Mouse (Mus musculus): ENCODE measurements around the gene Zfp39. TPM values are rescaled to one million over a fixed set of nuclear protein-coding genes. Genes with fewer than 3 reads are reported as not detected.

Gene Zfp39
- polyA plus RNA-seq, 1 experiment from 2014 or later: 5.6 TPM

DNA sequence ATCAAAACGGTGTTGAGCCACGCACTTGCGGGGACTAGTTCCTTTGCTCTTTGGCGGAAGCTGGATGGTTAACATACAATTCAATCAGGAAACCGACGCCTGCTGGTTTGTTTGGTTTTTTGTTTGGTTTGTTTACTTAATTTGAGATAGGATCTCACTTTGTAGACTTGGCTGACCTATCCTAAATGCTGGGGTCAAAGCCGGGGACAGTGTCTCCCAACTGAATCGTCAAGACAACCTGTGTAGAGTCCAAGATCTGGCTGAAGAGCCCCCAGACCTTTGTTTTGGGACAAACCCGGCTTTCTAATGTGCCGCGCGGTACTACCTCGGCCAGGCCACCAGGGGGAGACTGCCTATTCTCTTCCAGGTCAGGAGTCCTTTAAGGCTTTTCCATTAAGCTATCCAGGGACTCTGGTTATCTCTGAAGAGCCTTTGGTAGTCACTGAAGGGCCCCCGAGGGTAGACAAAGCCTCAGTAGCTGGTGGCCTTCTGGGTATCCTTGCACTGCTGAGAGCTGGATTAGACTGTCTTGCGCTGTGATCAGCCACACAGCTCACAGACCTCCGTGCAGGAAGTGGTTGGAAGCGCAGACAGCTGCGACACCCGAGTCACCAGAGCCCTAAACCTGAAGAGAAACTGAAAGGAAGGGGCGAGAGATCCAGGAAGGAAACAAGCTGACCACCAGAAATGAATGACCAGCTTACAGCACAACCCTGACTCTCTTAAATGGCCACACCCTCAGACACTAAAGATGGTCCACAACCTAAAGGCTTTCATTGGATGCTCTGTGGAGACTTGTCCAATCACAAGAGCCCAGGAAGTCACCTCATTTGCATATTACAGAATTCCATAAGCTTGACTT lies 24.0 kb upstream of the Zfp39 start:
- H3K9me3 ChIP-seq (replicated peaks; ENCODE audit: control insufficient read depth, low read length): no peaks in the 10 kb centered on the region
- peak overlapping the region; percentile 66 for H3K4me2 ChIP-seq (ENCODE audit: low read depth, low read length)
- H3K36me3 ChIP-seq (ENCODE audit: control insufficient read depth, insufficient read depth): peaks cover 8% of the 10 kb centered on the region
- peak overlapping the region; percentile 57 for H3K4me3 ChIP-seq (ENCODE audit: low read depth, low read length)
- WGBS (ENCODE audit: insufficient replicate concordance): 1% methylated on average over 20 of the region's 20 CpGs
- peak; percentile 76 for ATAC-seq (ENCODE audit: low read depth)
- peak overlapping the region; percentile 62 for H3K9ac ChIP-seq (ENCODE audit: low read depth, low read length)
- H3K4me1 ChIP-seq (ENCODE audit: control insufficient read depth, low read depth, low read length): peaks cover 37% of the 10 kb centered on the region
- H3K27me3 ChIP-seq (ENCODE audit: control insufficient read depth, insufficient read depth, low read depth, low read length): no peaks in the 10 kb centered on the region
- peak overlapping the region; percentile 74 for H3K27ac ChIP-seq (ENCODE audit: low read length)

DNA sequence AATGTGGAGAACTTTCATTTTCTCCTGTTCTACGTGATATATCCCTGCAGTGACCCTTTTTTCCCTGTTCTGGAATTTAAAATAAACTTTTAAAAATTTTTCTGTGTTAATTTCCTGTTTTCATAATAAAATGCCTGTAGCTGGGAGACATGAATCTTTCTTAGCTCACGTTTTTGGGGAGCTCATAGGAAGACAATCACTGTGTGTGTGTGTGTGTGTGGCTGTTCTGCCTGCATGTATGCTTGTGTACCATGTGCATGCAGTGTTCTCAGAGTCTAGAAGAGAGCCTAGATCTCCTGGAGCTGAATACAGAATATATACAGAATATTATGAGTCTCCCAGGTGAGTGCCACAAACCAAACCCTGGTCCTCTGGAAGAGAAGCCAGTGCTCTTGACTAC lies 23.0 kb upstream of the Zfp39 start:
- Histone ChIP-seq H3K27me3 (ENCODE audit: control insufficient read depth, insufficient read depth, low read depth, low read length) (no peaks in the 10 kb centered on the region), H3K9ac (ENCODE audit: low read depth, low read length) (no peak overlapping the region), H3K4me1 (ENCODE audit: control insufficient read depth, low read depth, low read length) (peaks cover 37% of the 10 kb centered on the region), H3K4me3 (ENCODE audit: low read depth, low read length) (no peak overlapping the region), H3K4me2 (ENCODE audit: low read depth, low read length) (0 out of 2 replicates have a peak overlapping the region, but pooled peaks have one; percentile 66), H3K36me3 (ENCODE audit: control insufficient read depth, insufficient read depth) (peaks cover 16% of the 10 kb centered on the region), H3K9me3 (replicated peaks; ENCODE audit: control insufficient read depth, low read length) (no peaks in the 10 kb centered on the region), H3K27ac (ENCODE audit: low read length) (peak overlapping the region; percentile 25)
- no peak for ATAC-seq (ENCODE audit: low read depth)
- 57% methylated on average over 2 of the region's 2 CpGs for WGBS (ENCODE audit: insufficient replicate concordance)

DNA sequence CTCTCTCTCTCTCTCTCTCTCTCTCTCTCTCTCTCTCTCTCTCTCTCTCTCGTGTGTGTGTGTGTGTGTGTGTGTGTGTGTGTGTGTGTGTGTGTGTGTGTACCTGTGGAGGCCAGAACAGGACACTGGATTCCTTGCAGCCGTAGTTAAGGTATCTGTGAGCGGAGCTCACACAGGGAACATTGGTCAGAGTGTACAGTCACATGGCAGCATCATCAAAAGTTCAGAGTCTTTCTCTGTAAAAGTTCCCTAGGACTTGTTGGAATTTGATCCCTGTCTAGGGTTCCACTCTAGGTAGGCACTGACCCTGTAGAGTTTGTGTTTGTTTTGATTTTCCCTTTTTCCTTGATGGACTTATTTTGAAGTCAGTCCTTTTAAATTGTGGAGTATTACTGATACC lies 22.6 kb upstream of the Zfp39 start:
- H3K4me1 ChIP-seq (ENCODE audit: control insufficient read depth, low read depth, low read length): peaks cover 37% of the 10 kb centered on the region

DNA sequence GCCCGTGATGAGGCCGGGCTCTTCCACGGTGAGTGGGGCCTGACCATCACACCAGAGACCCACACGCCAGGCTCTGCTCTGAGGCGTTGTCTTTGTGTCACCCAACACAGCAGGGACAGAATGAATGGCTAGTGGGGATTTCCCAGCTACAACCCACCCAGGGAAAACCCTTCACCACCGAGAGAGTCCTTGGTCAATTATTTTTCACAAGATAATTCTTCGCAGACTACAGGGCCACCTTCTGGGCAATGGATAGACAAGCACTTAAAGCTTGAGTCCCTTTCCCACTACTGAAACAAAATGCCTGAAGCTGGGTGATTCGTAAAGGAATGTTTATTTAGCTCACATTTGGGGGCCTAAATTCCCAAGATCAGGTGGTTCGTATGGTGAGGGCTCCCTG lies 18.4 kb upstream of the Zfp39 start:
- no peak overlapping the region for H3K27ac ChIP-seq (ENCODE audit: low read length)
- 82% methylated on average over 9 of the region's 9 CpGs for WGBS (ENCODE audit: insufficient replicate concordance)
- peaks cover 14% of the 10 kb centered on the region for H3K4me1 ChIP-seq (ENCODE audit: control insufficient read depth, low read depth, low read length)
- no peaks in the 10 kb centered on the region for H3K27me3 ChIP-seq (ENCODE audit: control insufficient read depth, insufficient read depth, low read depth, low read length)
- peaks cover 19% of the 10 kb centered on the region for H3K36me3 ChIP-seq (ENCODE audit: control insufficient read depth, insufficient read depth)
- no peak overlapping the region for H3K4me3 ChIP-seq (ENCODE audit: low read depth, low read length)
- H3K9me3 ChIP-seq (replicated peaks; ENCODE audit: control insufficient read depth, low read length): no peaks in the 10 kb centered on the region
- no peak overlapping the region for H3K4me2 ChIP-seq (ENCODE audit: low read depth, low read length)
- ATAC-seq (ENCODE audit: low read depth): no peak
- H3K9ac ChIP-seq (ENCODE audit: low read depth, low read length): no peak overlapping the region

More for the DNA sequence above, 22.6 kb upstream of the Zfp39 start:
- no peak overlapping the region for H3K9ac ChIP-seq (ENCODE audit: low read depth, low read length)
- no peak overlapping the region for H3K4me2 ChIP-seq (ENCODE audit: low read depth, low read length)
- WGBS (ENCODE audit: insufficient replicate concordance): 61% methylated on average over 2 of the region's 3 CpGs
- peaks cover 16% of the 10 kb centered on the region for H3K36me3 ChIP-seq (ENCODE audit: control insufficient read depth, insufficient read depth)
- no peak overlapping the region for H3K27ac ChIP-seq (ENCODE audit: low read length)
- H3K27me3 ChIP-seq (ENCODE audit: control insufficient read depth, insufficient read depth, low read depth, low read length): no peaks in the 10 kb centered on the region
- no peak overlapping the region for H3K4me3 ChIP-seq (ENCODE audit: low read depth, low read length)
- H3K9me3 ChIP-seq (replicated peaks; ENCODE audit: control insufficient read depth, low read length): no peaks in the 10 kb centered on the region
- 0 out of 2 replicates have a peak, but pooled peaks have one; percentile 15 for ATAC-seq (ENCODE audit: low read depth)

DNA sequence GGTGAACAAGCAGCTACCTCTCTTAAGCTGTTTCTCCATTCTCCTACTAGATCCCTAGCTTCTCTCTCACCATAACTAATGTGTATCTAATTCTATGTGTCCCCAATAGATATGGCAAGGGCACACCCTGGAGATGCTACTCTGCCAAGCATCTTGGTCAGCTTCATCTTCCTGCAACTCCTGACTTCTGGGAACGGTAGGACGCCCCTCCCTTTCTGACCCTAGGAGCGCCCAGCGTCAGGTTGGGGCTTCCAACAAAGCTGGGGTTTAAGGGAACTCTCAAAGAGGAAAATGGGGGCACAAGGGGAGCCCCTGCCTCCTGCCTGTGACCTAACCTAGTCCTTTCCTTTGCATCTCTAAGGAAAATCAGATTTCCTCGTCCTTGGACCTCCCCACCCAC lies 14.7 kb upstream of the Zfp39 start:
- peak overlapping the region; percentile 94 for H3K27ac ChIP-seq (ENCODE audit: low read length)
- WGBS (ENCODE audit: insufficient replicate concordance): 33% methylated on average over 5 of the region's 5 CpGs
- H3K36me3 ChIP-seq (ENCODE audit: control insufficient read depth, insufficient read depth): peaks cover 19% of the 10 kb centered on the region
- peak overlapping the region; percentile 78 for H3K9ac ChIP-seq (ENCODE audit: low read depth, low read length)
- no peaks in the 10 kb centered on the region for H3K27me3 ChIP-seq (ENCODE audit: control insufficient read depth, insufficient read depth, low read depth, low read length)
- peaks cover 43% of the 10 kb centered on the region for H3K4me1 ChIP-seq (ENCODE audit: control insufficient read depth, low read depth, low read length)
- H3K4me2 ChIP-seq (ENCODE audit: low read depth, low read length): peak overlapping the region; percentile 76
- H3K4me3 ChIP-seq (ENCODE audit: low read depth, low read length): peak overlapping the region; percentile 69
- H3K9me3 ChIP-seq (replicated peaks; ENCODE audit: control insufficient read depth, low read length): no peaks in the 10 kb centered on the region
- ATAC-seq (ENCODE audit: low read depth): no peak

DNA sequence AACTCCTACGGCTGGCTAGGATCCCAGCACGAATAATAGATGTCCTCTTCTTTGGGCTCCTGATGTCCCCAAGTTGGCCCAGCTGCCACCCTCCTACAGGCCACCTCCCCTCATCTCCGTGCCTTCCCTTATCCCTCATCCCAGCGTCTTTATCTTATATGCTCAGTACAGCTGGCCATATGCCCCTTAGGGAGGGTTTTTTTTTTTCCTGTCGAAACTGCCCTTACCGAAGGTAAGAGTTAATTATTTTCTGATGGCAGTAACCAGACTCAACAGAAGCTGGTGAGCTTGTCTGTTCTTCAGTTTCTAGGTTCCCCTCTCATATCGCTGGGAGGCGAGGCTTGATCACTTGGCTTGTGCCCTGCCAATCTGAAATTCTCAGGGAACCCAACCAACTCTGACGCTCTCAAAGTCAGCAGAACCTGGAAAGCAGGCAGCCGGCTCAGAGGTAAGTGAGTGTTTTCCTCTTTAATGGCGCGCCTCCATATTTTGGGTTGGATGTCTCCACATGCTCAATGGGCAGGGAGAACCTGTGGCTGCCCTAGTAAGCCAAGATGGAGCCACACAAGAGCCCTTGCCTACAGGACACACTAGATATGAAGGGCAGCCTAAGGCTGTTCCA lies 13.8 kb upstream of the Zfp39 start, which contains the start of gene Btnl10:
Gene Btnl10 (plus strand): TSS at position 164 of the 622 bp plus-strand sequence.
- peak within 1 kb of the TSS; percentile 78 for H3K9ac ChIP-seq (ENCODE audit: low read depth, low read length)
- peaks cover 52% of the 10 kb centered on the region for H3K4me1 ChIP-seq (ENCODE audit: control insufficient read depth, low read depth, low read length)
- H3K36me3 ChIP-seq (ENCODE audit: control insufficient read depth, insufficient read depth): peaks cover 17% of the 10 kb centered on the region
- H3K27ac ChIP-seq (ENCODE audit: low read length): peak within 1 kb of the TSS; percentile 94
- 32% methylated on average over 12 of the region's 12 CpGs for WGBS (ENCODE audit: insufficient replicate concordance)
- H3K4me2 ChIP-seq (ENCODE audit: low read depth, low read length): peak within 1 kb of the TSS; percentile 76
- peak; percentile 85 for ATAC-seq (ENCODE audit: low read depth)
- H3K9me3 ChIP-seq (replicated peaks; ENCODE audit: control insufficient read depth, low read length): no peaks in the 10 kb centered on the region
- peak within 1 kb of the TSS; percentile 69 for H3K4me3 ChIP-seq (ENCODE audit: low read depth, low read length)
- H3K27me3 ChIP-seq (ENCODE audit: control insufficient read depth, insufficient read depth, low read depth, low read length): no peaks in the 10 kb centered on the region

DNA sequence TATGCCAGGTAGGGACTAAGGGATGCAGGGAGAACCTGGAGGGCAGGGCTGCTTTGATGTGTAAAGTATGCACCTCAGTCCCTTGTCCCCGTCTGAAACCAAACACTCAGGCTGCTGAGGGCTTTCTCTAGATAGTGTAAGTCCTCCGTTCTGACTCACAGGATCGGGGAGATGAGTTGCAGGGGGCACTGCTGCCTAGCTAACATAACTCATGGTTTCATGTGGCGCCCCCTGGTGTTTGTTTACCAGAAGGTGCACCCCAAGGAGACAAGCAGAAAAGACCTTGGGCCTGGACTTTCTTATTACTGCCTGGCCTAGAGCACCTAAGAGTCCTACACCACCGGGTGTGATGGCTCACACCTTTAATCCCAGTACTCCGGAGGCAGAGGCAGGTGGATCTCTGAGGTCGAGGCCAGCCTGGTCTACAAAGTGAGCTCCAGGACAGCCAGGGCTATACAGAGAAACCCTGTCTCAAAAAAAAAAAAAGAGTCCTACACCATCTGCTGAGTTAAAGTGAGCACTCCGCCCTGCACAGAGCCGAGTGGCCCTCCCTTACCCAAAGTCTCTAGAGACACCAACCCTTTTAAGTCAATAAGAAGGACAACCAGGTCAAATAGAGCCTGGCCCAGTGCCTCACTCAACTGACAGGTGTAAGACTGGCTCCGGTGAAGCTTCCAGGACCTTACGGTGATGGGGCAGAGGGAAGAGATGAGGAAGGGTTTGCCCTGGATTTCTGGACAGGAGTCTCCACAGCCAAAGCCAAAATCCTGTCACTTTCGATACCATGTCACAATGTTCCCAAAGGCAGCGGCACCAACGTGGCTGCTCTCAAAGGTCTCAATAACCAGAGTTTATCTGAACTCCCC lies 13.1 kb upstream of the Zfp39 start:
- WGBS (ENCODE audit: insufficient replicate concordance): 24% methylated on average over 14 of the region's 14 CpGs
- H3K27ac ChIP-seq (ENCODE audit: low read length): peak overlapping the region; percentile 94

DNA sequence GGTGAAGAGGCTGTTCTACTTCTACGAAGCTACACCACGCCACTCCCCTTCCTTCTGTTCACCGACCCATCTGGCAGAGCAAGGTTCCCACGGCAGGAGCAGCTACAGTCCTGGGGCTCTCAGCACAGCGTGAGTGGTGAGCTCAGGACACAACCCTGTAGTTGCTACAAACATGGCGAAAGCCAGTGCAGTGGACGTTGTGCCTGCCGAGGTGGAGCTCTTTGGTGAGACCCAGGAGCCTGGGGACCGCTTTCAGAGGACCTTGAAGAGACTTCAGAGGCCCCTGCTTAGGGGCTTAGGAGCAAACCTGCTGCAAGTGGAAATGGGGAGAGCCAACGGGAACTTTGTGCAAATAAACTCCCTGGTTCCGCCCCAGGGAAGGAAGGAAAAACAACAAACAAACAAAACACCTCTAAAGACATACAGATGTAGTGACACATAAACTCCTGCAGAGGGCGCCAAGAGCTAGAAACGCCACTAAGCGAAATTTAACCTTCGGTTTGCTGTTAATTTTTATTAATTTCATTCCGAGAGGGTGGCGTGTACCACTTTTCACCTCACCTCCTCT lies 10.5 kb upstream of the Zfp39 start:
- Histone ChIP-seq H3K9ac (ENCODE audit: low read depth, low read length) (peak overlapping the region; percentile 83), H3K9me3 (replicated peaks; ENCODE audit: control insufficient read depth, low read length) (no peaks in the 10 kb centered on the region), H3K4me1 (ENCODE audit: control insufficient read depth, low read depth, low read length) (peaks cover 55% of the 10 kb centered on the region), H3K36me3 (ENCODE audit: control insufficient read depth, insufficient read depth) (no peaks in the 10 kb centered on the region), H3K4me3 (ENCODE audit: low read depth, low read length) (peak overlapping the region; percentile 60), H3K27me3 (ENCODE audit: control insufficient read depth, insufficient read depth, low read depth, low read length) (no peaks in the 10 kb centered on the region), H3K27ac (ENCODE audit: low read length) (peak overlapping the region; percentile 98), H3K4me2 (ENCODE audit: low read depth, low read length) (peak overlapping the region; percentile 92)
- peak; percentile 33 for ATAC-seq (ENCODE audit: low read depth)
- WGBS (ENCODE audit: insufficient replicate concordance): 5% methylated on average over 17 of the region's 17 CpGs

More for the DNA sequence above, 13.1 kb upstream of the Zfp39 start:
- Histone ChIP-seq H3K4me2 (ENCODE audit: low read depth, low read length) (peak overlapping the region; percentile 76), H3K4me3 (ENCODE audit: low read depth, low read length) (peak overlapping the region; percentile 69), H3K9ac (ENCODE audit: low read depth, low read length) (peak overlapping the region; percentile 78), H3K9me3 (replicated peaks; ENCODE audit: control insufficient read depth, low read length) (no peaks in the 10 kb centered on the region), H3K4me1 (ENCODE audit: control insufficient read depth, low read depth, low read length) (peaks cover 60% of the 10 kb centered on the region), H3K27me3 (ENCODE audit: control insufficient read depth, insufficient read depth, low read depth, low read length) (no peaks in the 10 kb centered on the region), H3K36me3 (ENCODE audit: control insufficient read depth, insufficient read depth) (peaks cover 10% of the 10 kb centered on the region)
- peak; percentile 47 for ATAC-seq (ENCODE audit: low read depth)

Measured in liver, embryonic 16.5 days (tissue).